Mouse (Mus musculus) cerebellum, adult (tissue): ENCODE data around the gene Homer3.

Experiments used
- ATAC-seq: cut with Nextera tagmentation; 2 replicates; pipeline ENCODE4 v1.9.2; 2017; ENCODE audit warnings: mild to moderate bottlenecking, moderate library complexity, mixed read lengths; ENCODE audit not compliant: insufficient number of reproducible peaks, low FRiP score, low TSS enrichment

Homer3 gene

GRCm38 (mm10) chr8:70330741-70331364 is 48.2 kb downstream of the Homer3 start:
- ATAC-seq: no peak

DNA sequence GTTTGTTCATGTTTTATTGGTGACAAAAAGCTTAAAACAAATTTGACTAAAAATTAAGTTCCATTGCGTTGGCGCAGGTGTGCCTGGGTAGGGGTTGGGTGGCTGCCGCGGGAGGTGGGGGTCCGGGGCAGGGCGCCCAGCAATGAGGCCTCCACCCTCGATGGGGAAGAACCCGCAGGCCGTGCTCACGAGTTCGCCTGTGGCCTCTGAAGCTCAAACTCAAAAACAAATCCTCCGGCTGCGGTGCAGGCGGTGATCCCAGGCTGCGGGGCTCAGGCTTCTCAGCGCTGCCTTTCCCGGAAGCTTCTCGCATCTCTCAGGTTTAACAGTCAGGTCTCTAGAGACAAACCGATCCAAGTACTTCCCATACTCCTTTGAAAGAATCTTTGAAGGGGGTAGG is 48.9 kb downstream of the Homer3 start:
- ATAC-seq: no peak

DNA sequence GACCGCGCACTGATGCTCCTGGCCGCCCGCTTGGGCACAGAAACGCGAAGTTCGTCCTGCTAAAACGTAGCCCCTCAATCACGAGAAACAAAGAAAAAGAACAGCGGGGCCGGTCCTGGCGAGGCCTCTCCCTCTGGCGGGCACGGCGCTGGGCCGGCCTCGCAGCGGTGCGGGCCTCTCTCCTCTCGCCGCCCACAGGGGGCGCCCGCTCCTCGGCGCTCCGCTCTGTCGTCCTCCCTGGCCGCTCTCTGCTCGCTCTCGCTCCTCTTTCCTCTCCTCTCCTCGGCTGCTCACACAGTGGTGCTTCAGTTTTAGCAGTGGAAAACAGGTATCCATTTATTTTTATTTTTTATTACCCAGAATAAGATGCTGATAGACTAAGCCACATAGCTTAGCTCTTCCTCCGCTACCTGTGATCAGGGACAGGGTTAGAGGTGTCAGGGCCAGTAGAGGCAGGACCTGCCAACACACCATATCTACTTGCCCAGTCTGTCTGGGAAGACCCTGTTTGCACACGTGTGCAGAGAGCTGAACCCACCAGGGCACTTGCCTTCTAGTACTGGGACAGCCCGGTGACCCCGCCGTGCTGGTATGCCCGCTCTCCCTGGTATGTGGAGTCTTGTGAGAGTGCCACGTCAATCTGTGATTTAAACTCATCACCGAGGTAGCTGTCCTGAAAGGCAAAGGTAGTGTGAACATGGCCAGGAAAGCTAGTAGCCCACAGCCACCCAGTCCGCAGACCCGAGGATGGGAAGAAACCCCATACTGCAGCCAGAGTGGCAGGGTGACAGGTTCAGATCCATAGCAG is 49.6 kb downstream of the Homer3 start:
- ATAC-seq: peak; percentile 78

DNA sequence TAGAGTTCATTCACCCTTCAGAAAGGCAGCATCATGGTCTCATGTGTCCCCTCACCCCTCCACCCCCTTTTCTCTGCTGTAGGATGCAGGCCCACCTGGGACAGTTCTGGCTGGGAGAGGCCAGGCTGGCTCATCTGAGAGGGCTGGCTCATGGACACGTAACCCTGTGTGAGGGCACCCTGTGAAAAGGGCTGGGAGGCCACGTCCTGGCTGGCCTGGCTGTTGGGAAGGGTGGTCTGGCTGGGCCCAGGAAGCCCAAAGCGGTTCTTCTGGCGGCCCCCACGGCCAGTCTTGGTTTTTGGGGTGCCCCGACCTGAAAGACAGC is 50.2 kb downstream of the Homer3 start:
- ATAC-seq: no peak

GRCm38 (mm10) chr8:70338931-70339330 is 56.3 kb downstream of the Homer3 start:
- ATAC-seq: no peak

- peak; percentile 34; the same call in 1 of the 2 replicates for ATAC-seq
Observed at GRCm38 (mm10) chr8:70340659-70341058, 58.0 kb downstream of the Homer3 start.

GRCm38 (mm10) chr8:70342007-70342406 is 59.4 kb downstream of the Homer3 start:
- ATAC-seq: peak; percentile 41; the same call in 1 of the 2 replicates

DNA sequence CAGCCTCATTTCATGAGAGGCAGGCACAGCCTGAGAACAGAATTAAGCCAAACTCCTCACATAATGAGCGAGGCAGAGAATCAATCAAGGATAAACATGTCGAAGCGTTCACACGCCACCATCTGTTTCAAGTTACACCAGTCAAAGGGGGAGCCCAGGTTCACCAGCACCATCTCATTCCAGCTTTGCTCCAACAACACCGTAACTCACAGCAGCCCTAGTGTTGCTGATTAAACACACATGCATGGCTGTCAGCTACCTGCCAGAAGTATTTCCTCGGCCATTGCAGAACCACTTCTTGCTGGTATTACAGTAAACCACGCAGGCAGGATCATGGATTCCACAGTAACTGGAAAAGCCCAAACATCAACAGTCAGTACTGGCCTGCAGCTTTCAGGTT is 60.4 kb downstream of the Homer3 start:
- ATAC-seq: no peak

DNA sequence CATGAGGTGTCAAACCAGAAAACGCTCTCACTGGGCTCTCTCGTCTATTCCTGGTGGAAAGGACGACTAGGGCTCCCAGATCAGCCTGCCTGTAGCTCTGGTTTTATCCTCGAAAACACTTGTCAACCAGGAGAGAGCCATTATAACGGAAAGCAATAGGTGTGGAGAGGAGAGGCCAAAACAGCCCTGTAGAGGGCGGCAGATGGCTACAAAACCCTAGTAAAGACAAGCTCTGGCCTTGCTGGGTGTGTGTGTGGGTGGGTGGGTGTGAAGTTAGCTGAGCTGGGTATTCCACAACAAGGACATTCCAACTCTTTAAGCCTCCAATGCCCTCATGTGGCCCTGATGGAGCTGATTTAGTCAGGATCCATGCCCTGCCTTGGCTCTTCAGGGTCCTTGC is 61.1 kb downstream of the Homer3 start:
- ATAC-seq: no peak
